Mouse (Mus musculus) kidney, postnatal 36 days (tissue): Measurements from ENCODE around the gene Zfp598.

ENCODE experiments used
- DNase-seq, 2 experiments: peaks; one replicate each; pipeline ENCODE4 v3.0.0; 2021 to 2022; ENCODE audit warnings: mixed read lengths in 2 of 2

The Zfp598 gene

GRCm38 (mm10) chr17:24669545-24670245, at the start of gene Zfp598:
TSS of gene Zfp598 (plus strand) at chr17:24669687.
- DNase-seq: peak; percentile 96 to 99

GRCm38 (mm10) chr17:24625472-24625871, 44.0 kb upstream of the Zfp598 start:
- DNase-seq: no peak

DNA sequence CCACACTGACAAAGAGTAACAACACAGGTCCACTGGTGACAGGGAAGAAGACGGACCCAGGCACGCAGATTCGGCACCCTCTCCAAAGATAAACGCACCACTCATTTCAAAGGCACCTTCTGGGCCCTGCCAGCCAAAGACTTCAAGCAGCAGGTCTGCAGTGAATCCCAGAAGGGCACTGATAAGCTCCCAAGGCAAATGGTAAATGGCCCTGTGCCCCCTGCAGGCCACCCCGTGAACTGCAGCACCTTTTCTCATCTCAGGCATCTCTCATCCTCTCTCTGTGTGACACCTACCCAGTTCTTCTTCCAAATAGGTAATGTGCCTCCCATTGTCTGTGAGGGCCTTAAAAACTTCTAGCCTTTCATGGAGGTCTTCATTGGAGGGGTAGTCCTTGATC, 40.8 kb upstream of the Zfp598 start:
- peak; percentile 65 to 88 for DNase-seq

- no peak for DNase-seq
Observed at GRCm38 (mm10) chr17:24630072-24630471, 39.4 kb upstream of the Zfp598 start.

DNA sequence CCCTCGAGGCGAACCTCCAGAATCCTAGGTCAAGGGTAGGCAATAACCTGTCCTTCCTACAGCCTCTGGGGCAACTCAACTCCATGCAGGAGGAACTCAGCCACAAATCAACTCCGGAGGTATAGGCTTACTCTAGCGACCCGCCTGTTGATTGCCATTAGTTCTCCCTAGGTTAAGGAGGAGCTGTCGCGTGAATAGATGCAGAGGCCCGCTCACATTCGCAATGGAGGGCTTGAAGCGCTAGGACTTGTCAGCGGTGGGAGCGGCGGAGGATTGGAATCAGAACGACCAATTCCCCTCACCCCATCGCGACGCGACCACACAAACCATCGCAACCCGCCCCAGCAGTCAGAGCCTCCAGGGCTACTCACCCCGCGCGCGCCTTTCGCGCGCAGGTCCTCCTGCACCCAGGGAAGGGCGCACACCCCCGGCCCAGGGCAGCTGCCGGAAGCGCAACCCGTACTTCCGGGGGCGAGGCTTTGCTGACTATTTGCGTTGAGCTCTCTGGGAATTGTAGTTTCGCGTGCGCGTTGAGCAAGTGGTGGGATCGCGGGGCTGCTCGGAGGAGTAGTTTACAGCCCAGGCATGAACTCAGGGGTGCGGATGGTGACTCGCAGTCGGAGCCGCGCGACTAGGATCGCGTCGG, 37.2 kb upstream of the Zfp598 start, which contains the start of the genes Tsc2 and Nthl1:
TSS of gene Tsc2 (minus strand) at position 464 of the 646 bp plus-strand sequence.
TSS of gene Nthl1 (plus strand) at position 514 of the 646 bp plus-strand sequence.
- DNase-seq: peak; percentile 87 to 92

- DNase-seq: peak; percentile 79
Observed at GRCm38 (mm10) chr17:24632813-24633449, 36.6 kb upstream of the Zfp598 start.

GRCm38 (mm10) chr17:24633831-24634230, 35.7 kb upstream of the Zfp598 start:
- DNase-seq: no peak

- DNase-seq: peak; percentile 60 to 74
Observed at GRCm38 (mm10) chr17:24635024-24635423, 34.5 kb upstream of the Zfp598 start.

GRCm38 (mm10) chr17:24635694-24636093, 33.8 kb upstream of the Zfp598 start:
- DNase-seq: peak in 1 of 2 experiments; percentile 48

- DNase-seq: no peak
Observed at GRCm38 (mm10) chr17:24636781-24637481, 32.6 kb upstream of the Zfp598 start.

DNA sequence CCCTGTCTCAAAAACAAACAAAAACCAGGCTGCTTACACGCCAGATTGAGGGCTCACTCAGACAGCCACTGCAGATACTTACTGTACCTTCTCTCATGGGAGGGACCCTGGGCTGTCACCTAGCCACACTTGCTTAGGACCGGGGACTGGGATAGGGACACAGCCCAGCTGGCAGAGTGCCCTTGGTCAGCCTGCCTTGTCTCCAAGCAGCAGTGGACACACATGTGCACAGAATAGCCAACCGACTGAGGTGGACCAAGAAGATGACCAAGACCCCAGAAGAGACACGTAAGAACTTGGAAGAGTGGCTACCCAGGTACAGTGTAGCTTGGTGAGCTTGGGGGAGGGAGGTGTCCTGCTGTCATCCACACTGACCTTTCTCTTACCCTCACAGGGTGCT, 31.3 kb upstream of the Zfp598 start:
- DNase-seq: peak in 1 of 2 experiments; percentile 53

GRCm38 (mm10) chr17:24638840-24639239, 30.6 kb upstream of the Zfp598 start:
- peak; percentile 68 to 74 for DNase-seq

DNA sequence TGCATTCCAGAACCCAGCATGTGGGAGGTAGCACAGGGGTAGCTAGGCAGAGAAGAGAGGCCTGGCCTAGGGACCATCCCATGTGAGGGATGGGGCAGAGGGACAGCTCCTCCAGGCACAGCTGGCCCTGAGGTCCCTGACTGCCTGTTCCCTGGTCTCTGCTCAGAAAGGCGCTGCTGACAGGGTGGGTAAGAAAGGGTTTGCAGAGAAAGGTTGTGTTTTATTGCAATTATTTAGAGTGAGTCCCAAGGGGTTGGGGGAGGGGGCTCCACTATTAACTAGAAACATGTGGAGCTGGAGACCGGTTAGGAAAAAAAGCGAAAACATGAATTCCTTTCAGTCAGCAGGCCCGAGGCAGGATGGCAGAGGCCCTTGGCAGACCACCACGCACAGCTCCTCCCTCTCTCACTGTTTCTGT, 29.9 kb upstream of the Zfp598 start:
- no peak for DNase-seq

- DNase-seq: no peak
Observed at GRCm38 (mm10) chr17:24640119-24640518, 29.4 kb upstream of the Zfp598 start.

DNA sequence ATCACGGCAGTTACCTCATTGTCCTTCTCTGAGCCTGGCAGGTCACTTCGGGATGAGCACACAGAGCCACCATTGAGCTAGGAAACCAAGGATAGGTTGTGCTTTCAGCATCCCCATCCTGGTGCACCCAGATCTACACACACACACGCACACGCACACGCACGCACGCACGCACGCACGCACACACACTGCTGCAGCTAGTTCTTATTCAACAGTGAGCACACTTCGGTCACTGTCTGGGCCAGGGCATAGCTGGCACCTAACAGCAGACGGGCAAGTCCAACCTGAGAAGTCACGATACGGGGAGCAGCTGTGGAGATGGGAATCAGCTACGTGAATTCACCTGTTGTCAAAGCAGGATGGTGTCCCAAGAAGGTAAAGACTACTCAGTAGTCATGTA, 28.9 kb upstream of the Zfp598 start:
- no peak for DNase-seq

DNA sequence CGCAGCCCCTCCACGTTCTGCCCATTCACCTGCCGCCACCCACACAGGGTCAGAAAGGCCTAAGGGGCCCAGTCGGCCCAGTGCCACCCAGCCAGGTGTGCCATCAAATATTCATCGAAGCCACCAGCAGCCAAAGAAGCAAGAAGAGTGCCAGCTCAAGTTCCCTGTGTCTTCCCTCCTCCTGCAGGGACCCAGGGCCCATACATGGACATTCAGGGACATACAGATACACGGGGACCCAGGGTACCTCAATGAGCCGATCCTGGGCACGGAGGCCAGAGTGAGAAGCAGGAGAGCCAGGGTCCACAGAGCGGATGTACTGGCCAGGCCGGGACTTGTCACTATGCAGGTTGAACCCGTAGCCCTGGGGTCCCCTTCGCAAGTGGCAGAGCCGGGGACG, 27.5 kb upstream of the Zfp598 start:
- no peak for DNase-seq

- no peak for DNase-seq
Observed at GRCm38 (mm10) chr17:24642791-24643343, 26.6 kb upstream of the Zfp598 start.

- DNase-seq: peak; percentile 44 to 62
Observed at GRCm38 (mm10) chr17:24644030-24644715, 25.3 kb upstream of the Zfp598 start.

DNA sequence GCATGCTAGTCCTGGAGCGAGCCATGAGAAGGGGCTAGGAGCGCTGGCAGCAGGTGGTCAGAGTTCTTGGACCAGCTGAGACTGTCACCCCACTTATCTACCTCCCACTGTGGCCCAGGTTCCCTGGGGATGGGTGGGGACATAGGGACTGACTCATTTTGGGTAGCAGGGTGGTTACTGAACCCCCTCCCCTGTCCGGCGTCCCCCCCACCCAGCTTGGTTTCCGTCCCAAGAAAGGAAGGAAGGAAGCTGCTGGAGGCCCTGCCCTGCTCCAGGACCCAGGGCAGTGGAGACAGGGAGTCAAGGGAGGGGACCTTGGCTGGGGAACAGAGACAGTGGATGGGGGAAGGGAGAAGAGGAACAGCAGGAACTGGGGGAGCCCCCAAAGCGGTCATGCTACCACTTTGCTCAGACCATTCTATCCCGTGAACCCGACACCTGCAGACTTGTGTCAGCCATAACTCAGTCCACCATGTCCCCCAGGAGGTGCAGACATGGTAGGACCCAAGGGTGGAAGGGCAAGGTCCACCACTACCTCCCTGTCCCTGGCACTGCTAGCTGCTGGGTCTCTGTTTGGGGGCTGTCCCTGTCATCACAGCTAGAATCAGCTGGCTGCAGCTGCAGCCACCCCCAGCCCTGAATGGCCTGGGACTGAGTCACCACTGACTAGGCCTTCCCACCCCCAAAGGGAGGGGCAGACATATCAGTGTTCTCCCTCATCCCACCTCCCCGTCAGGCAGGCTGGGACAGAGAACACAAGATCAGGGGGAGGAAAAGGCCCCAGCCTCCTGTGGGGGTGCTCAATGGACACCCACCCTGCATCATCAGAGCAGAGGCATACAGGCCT, 24.4 kb upstream of the Zfp598 start:
- DNase-seq: peak; percentile 77 to 79

DNA sequence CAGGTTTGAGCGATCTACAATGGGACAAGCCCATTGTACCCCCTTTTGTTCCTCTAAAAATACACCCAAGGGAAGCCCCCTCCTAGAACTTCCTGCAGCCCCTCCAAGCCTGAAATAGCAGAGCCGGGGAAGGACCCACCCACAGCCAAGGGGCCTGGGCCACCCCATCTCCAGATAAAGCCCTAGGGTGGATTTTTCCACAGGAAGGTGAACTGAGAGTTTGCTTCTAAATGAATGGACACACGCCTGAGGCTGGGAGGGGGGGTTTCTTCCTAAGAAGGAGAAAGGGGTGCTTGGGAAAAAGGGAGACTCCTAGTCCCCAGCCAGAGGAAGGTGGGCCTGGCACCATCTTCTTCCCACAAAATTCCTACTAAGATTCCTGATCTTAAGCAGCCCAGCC, 23.6 kb upstream of the Zfp598 start:
- peak; percentile 64 to 84 for DNase-seq

DNA sequence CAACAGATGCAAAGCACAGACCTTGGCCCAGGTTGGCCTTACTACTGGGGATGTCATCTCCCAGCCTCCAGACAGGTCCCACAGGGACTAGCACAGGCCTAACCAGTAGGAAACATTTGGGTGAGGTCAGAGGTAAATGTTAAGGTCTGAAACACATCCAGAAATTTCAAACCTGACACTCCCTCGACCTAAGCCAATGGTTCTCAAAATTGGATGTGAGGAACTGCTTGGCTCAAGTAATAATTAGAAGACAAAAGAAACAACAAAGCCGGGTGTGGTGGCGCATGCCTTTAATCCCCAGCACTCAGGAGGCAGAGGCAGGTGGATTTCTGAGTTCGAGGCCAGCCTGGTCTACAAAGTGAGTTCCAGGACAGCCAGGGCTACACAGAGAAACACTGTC, 23.1 kb upstream of the Zfp598 start:
- DNase-seq: no peak
